Mouse (Mus musculus) embryo, embryonic 10.5 days (tissue): Measurements from ENCODE around the gene Btn1a1.

ENCODE experiments used
- DNase-seq: peaks from one replicate; pipeline ENCODE4 v3.0.0-alpha.2; 2015; ENCODE audit warnings: low spot score

The Btn1a1 gene

GRCm38 (mm10) chr13:23485271-23485670, 19.6 kb upstream of the Btn1a1 start:
- no peak for DNase-seq

GRCm38 (mm10) chr13:23483153-23483552, 17.5 kb upstream of the Btn1a1 start:
- DNase-seq: no peak

DNA sequence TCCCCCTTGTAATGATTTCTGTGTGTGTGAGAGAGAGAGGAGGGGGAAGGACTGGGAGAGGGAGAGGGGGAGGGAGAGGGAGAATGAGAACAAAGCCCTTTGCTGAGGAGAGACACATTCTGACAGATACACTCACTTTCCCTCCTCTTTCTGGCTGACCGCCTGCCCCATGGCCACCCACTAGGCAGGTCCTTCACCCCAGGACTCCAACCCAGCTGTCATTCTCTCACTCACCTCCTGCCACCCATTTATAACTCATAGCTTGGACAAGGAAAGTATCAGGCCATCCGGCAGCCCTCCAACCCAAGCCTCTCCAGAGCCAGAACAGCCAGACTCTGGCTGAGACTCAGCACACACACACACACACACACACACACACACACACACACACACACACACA, 10.0 kb upstream of the Btn1a1 start:
- peak; percentile 32 for DNase-seq

DNA sequence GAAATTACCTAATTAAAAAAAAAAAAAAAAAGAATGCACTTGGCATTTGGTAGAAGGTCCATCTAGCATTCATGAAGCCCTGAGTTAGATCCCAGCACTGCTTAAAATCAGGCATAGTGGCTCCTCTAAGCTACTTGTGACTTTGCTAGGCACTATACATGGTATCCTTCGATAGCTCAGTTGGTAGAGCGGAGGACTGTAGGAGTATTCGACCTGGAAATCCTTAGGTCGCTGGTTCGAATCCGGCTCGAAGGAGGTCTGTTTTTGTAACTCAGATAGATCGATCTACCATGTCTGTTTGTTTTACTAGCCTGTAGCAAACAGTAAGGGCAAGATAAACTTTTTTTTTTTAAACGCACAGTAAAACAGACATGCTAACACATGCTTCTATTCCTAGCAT, 1.2 kb upstream of the Btn1a1 start:
- peak; percentile 97 for DNase-seq

DNA sequence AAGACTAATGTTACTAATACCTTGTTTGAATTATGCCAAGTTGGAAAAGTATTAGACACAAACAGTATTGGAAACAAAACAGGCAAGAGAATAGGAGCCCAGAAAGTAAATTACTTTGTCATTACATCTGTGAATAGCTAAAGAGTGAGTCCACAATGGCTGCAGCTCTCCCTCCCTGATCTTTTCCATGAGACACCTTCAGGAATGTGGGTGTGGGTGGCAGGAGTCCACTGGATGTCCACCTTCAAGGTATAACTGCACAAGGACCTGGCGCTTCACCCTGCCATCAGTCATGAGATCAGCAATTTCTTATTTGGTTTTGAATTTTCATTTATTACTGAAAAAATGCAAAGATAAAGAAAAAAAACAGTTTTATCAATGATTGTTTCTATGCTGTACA, 605 bp upstream of the Btn1a1 start:
- DNase-seq: no peak

GRCm38 (mm10) chr13:23464841-23465366, 797 bp downstream of the Btn1a1 start:
- DNase-seq: peak; percentile 56

- DNase-seq: peak; percentile 71
These were observed 1.5 kb downstream of the Btn1a1 start for GRCm38 (mm10) chr13:23464224-23464637.

DNA sequence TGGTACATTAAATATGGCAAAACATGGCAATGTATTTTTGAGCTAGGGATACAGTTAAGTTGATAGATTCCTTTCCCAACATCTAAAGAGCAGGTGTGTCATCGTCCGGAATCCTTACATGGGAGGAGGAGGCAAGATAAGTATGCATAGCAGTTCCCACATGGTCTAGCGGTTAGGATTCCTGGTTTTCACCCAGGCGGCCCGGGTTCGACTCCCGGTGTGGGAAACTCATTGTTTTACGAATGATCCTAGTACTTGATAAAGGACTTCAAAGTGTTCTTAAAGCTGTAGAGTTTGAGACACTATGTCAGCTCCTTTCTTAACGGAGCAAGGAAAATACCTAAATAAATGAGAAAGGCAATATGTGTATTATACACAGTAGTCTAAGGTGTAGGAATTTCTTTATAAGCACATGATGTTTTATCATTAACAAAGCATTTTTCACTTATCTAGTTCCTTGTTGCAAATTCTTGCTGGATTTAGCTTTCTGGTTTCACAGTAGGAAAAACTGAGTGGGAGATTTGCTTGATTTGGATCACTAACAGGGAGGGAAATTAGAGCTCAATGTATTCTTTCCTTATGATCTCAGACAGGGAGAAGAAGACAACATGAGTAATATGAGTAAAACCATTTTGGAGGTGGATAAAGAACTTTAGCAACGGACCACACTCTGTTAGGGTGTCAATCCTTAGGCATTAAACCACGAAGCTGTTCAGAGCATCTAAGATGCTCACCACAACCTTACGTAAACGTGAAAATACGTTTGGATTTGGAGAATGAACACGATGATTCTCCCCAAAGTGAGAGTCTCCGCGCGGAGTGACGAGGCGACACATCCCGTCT, 2.1 kb downstream of the Btn1a1 start:
- peak; percentile 97 for DNase-seq

GRCm38 (mm10) chr13:23462669-23463068, 3.0 kb downstream of the Btn1a1 start:
- DNase-seq: no peak

DNA sequence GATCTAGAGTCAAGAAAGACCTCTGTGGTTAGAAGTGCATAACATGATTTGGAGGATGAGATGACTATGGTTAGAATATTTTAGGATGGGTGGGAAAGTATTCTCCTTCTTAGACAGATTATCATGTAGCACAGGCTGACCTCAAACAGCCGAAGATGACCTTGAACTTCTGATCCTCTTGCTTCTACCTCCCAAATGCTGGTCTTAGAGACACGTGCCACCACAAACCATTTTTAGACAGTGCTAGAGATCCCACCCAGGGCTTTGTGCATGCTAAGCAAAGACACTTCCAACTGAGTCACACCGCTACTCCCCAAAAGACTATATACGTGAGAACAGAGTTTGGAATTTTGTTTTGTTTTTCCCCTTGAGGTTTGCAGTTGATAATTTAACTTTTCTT, 3.6 kb downstream of the Btn1a1 start:
- no peak for DNase-seq

GRCm38 (mm10) chr13:23459264-23459846, 6.3 kb downstream of the Btn1a1 start:
- peak; percentile 37 for DNase-seq

- DNase-seq: peak; percentile 42
These were observed 11.8 kb downstream of the Btn1a1 start for GRCm38 (mm10) chr13:23453926-23454325.

GRCm38 (mm10) chr13:23453362-23453862, 12.3 kb downstream of the Btn1a1 start:
- peak; percentile 94 for DNase-seq

DNA sequence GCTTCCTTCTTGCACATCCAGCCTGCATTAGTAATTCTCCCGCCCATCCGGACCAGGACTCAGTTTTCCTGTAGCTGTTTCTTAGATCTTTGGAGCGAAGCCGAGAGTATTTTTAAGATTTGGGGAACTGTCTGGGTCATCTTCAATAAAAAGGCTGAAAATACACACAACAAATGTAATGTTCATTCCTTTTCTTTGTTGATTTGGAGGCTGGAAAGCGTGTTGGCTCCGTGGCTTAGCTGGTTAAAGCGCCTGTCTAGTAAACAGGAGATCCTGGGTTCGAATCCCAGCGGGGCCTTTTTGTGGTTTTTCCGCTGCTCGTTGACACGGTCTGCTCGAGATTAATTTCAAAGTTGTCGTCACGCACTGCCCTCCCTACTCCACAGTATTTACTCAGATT, 15.3 kb downstream of the Btn1a1 start:
- DNase-seq: peak; percentile 98

DNA sequence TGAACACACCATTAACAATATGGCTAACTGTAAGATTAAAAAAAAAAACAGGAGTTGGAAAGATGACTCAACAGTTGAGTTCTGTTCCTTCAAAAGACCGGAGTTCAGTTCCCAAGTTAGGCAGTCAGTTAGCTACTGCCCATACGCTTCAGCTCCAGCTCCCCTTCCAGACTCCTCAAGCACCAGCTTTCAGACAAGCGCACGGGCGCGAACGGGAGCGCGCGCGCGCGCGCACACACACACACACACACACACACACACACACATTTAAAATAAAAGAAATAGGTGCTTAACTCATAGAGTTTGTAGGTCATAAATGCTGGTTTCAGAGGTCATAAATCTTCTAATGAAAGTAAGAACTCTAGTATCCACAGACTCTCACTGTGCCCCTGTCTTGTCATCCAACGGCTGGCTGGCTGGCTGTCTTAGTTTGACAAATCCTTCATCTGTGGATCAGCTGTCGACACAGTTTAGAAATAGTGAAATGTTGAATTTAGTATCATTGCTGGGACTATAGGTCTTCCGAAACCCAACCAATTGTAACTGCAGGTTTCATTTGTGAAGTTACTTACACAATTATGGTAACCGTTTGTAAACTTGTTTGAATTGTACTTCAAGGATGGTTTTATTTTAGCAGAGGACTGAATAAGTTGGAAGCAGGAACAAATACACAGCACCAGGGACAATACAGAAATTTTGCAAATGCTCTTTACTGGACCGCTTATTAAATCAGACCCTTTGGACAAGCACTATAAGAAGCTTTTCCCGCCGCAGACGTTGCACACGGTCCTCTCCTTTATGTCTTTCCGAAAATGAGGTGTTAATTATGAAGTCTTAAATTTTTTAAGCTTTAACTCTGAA, 16.2 kb downstream of the Btn1a1 start:
- DNase-seq: peak; percentile 91

- no peak for DNase-seq
These were observed 16.9 kb downstream of the Btn1a1 start for GRCm38 (mm10) chr13:23448758-23449157.

DNA sequence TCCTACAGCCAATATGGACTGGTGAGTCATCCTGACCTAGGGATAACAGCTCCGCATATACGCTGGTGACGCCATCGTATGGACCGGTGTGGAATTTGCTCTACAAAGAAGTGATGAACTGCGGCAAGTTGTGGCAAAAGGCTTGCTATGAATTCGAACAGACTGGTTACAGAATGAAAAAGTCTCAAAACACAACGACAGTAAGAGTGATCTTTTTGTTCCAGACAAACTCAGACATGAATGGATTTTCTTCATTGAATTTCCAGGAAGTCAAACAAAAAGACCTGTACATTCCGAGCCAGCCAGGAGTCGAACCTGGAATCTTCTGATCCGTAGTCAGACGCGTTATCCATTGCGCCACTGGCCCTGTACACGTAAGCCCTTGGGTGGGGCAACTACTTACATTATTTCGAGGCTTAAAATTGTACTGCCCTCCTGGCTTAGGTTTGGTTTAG, 19.2 kb downstream of the Btn1a1 start:
- DNase-seq: peak; percentile 96

DNA sequence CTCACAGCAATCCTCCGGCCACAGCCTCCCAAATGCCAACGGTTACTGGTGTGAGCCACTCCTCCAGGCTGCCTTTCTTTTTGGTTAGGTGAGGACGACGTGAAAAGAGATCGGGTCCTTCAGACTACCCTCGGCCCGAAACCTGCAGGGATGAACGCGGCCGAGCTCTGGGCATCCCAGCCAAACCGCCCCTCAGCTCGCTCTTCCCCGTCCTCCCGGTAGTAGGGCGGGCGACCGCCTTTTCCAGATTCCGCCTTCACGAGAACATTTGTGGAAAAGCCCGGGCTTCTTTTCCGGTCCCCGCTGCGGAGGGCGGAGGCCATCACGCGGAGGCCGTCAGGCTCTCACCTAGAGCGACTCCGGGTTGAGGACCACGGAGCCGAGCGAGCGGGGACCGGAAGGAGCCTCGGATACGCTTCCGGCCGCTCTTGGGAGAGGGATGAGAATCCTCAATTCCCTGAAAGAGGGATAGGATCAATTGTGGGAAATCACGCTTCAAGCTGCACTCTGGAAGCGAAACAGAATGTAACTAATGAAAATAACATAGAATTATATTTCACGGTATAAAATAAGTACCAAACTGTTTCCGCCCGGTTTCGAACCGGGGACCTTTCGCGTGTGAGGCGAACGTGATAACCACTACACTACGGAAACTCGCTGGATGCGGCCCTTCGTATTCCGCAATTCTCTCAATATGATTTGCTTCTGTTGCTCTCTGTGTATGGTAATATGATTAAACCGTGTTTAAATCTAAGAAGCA, 20.0 kb downstream of the Btn1a1 start:
- DNase-seq: peak; percentile 98

DNA sequence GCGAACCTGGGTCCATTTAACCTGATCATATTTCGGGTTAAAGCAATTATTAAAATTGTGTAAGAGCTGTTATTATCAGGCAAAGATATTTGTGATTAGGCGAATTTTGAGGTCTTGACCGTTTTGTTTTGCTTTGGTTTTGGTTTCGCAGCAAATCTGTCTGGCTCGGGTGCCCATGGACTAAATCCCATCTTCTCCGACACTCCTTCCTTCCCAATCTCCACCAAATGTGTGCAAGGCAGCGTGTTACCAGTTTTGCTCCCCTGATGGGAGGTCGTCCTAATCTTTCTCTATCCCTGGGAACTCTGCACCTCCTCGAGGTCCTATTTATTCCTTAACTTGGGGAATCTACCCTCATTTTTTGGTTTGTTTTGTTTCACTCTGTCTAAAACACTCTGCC, 20.5 kb downstream of the Btn1a1 start:
- no peak for DNase-seq

- DNase-seq: no peak
These were observed 21.2 kb downstream of the Btn1a1 start for GRCm38 (mm10) chr13:23444451-23444850.

GRCm38 (mm10) chr13:23439901-23440300, 25.8 kb downstream of the Btn1a1 start:
- DNase-seq: no peak
